Mouse (Mus musculus) embryonic fibroblast, embryonic 13.5 days (primary cell): ENCODE data around the gene Cdk2ap1.
"Not testable (repeated sequence)": the region's sequence is repeated elsewhere in the genome, so short reads cannot be mapped to it uniquely, and the experiment has no call there.

Experiments used
- CTCF ChIP-seq: IDR thresholded peaks from 2 replicates; pipeline ENCODE4 v1.5.1; 2011; ENCODE audit warnings: mild to moderate bottlenecking, control low read depth, low read length, moderate library complexity, borderline replicate concordance; ENCODE audit not compliant: insufficient read depth
- POLR2A ChIP-seq: IDR thresholded peaks from 2 replicates; pipeline ENCODE4 v1.6.1; 2011; ENCODE audit warnings: low read depth, mild to moderate bottlenecking, control low read depth, low read length, moderate library complexity

DNA sequence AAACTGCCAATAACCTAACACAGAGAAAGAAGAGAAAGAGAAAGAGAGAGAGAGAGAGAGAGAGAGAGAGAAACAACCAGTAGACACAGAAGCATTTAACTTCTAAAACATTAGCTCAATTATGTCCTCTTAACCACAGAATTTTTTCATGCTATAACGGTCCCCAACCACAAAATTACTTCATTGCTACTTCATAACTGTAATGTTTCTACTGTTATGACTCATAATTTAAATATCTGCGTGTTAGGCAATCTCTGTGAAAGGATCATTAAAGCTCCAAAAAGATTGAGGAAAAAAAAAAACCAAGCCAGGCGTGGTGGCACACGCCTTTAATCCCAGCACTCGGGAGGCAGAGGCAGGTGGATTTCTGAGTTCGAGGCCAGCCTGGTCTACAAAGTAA is 60.0 kb downstream of the Cdk2ap1 start:
- TF ChIP-seq CTCF, POLR2A: not testable (repeated sequence)
